Mouse (Mus musculus): Measurements from ENCODE around the gene 9430015G10Rik.

Gene 9430015G10Rik

GRCm38 (mm10) chr4:156171828-156172227 lies 62.0 kb downstream of the 9430015G10Rik start:
- no peak for DNase-seq (ENCODE audit: low read depth)
